26 mouse cellular contexts compared by ENCODE assay signal in the genomic region with DNA sequence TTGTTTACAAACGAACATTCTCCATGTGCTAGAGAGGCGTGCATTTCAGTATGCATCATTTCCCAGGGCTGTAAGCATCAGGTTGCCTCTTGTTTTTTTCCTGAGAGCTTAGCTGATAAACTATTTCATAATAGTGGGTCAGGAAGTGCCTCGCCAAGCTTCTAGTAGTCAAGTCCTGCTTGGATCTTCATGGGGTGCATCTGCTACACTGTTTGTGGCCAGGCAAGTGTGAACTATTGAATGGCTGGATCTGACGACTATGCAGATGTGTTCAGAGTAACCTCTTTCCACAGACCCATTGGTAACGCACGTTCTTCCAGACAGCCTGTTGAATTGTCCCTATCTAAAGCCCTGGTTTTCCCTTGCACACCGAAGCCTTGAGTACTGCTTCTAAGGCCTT.
DNase-seq lines count a peak whose midpoint lies in the region; ATAC-seq lines count a peak whose summit lies in the region.
"Had no signal": no experiment of that assay in that cellular context is flagged by ENCODE, and none has a peak within 500 bp of the region (broad histone marks: within the 10 kb centered on the region; RNA-seq: fewer than 3 reads in every experiment).

No protein-coding gene starts in this region.

- no peak overlapping the region for H3K4me3 ChIP-seq in heart, embryonic 12.5 days
- H3K4me3 ChIP-seq in kidney, embryonic 14.5 days (ENCODE audit: low read length), result no peak overlapping the region
- H3K4me3 ChIP-seq: embryonic facial prominence, embryonic 13.5 days; embryonic facial prominence, embryonic 15.5 days had no signal

- peak; percentile 92 for DNase-seq in heart, adult 11 months
- DNase-seq in heart, postnatal 4 days, result no peak
- peak; percentile 25 to 34 for DNase-seq in heart, adult 9 months (ENCODE audit: low spot score in 2 of 2)
- DNase-seq in 416B (ENCODE audit: low read depth) (peak; percentile 59), NIH3T3 (ENCODE audit: low read depth) (peak; percentile 25)
- DNase-seq: adrenal gland, adult 2 months; adrenal gland, postnatal 10 days; adrenal gland, postnatal 25 days; B cell, adult 2 months; cerebellum, adult 11 months; cerebellum, adult 18-20 months; cerebellum, adult 8-10 months; cerebellum, adult 9-11 months; cerebellum, postnatal 14 days; cerebellum, postnatal 36 days; embryo, embryonic 11 days had no signal

- ATAC-seq in heart, embryonic 12.5 days (ENCODE audit: insufficient number of reproducible peaks, low FRiP score), result no peak
- ATAC-seq in kidney, embryonic 14.5 days (ENCODE audit: low FRiP score, low TSS enrichment), result no peak
- no peak for ATAC-seq in megakaryocyte, adult 5-6 weeks (ENCODE audit: poor library complexity, severe bottlenecking)
- ATAC-seq: CD4-positive, CD25-positive, alpha-beta regulatory T cell, adult 4 months; forebrain, embryonic 14.5 days; forebrain, embryonic 16.5 days had no signal

- no peak overlapping the region for H3K9ac ChIP-seq in heart, embryonic 12.5 days
- H3K9ac ChIP-seq in kidney, embryonic 14.5 days (ENCODE audit: low read depth, low read length), result no peak overlapping the region
- H3K9ac ChIP-seq: embryonic facial prominence, embryonic 13.5 days; embryonic facial prominence, embryonic 15.5 days had no signal

- peaks cover 53% of the 10 kb centered on the region for H3K36me3 ChIP-seq in heart, embryonic 12.5 days
- H3K36me3 ChIP-seq in kidney, embryonic 14.5 days (ENCODE audit: control insufficient read depth, insufficient read depth, low read length), result peaks cover 32% of the 10 kb centered on the region

- WGBS in heart, embryonic 12.5 days, result 89% methylated on average over 7 of the region's 7 CpGs
- WGBS in kidney, embryonic 14.5 days, result 89% methylated on average over 7 of the region's 7 CpGs

- peaks cover 17% of the 10 kb centered on the region for H3K4me1 ChIP-seq in heart, embryonic 12.5 days (replicated peaks)
- peaks cover 14% of the 10 kb centered on the region for H3K4me1 ChIP-seq in kidney, embryonic 14.5 days (ENCODE audit: control insufficient read depth, insufficient read depth, low read length)
- H3K4me1 ChIP-seq: embryonic facial prominence, embryonic 13.5 days; embryonic facial prominence, embryonic 15.5 days had no signal

- H3K27ac ChIP-seq in heart, embryonic 12.5 days (ENCODE audit: poor library complexity, severe bottlenecking), result no peak overlapping the region
- H3K27ac ChIP-seq in kidney, embryonic 14.5 days (ENCODE audit: low read depth, low read length), result no peak overlapping the region
- H3K27ac ChIP-seq: embryonic facial prominence, embryonic 13.5 days; embryonic facial prominence, embryonic 15.5 days had no signal

- H3K27me3 ChIP-seq in heart, embryonic 12.5 days (replicated peaks), result no peaks in the 10 kb centered on the region
- no peaks in the 10 kb centered on the region for H3K27me3 ChIP-seq in kidney, embryonic 14.5 days (ENCODE audit: control insufficient read depth, insufficient read depth, low read length)
- H3K27me3 ChIP-seq: CH12.LX; embryonic facial prominence, embryonic 13.5 days; embryonic facial prominence, embryonic 15.5 days had no signal

- H3K9me3 ChIP-seq in heart, embryonic 12.5 days (replicated peaks), result no peaks in the 10 kb centered on the region
- no peaks in the 10 kb centered on the region for H3K9me3 ChIP-seq in kidney, embryonic 14.5 days (ENCODE audit: control insufficient read depth, low read length)
- H3K9me3 ChIP-seq: embryonic facial prominence, embryonic 13.5 days; embryonic facial prominence, embryonic 15.5 days; G1E had no signal

- H3K4me2 ChIP-seq in heart, embryonic 12.5 days, result no peak overlapping the region
- H3K4me2 ChIP-seq in kidney, embryonic 14.5 days (replicated peaks; ENCODE audit: low read depth, low read length), result no peak overlapping the region
- H3K4me2 ChIP-seq: embryonic facial prominence, embryonic 13.5 days; embryonic facial prominence, embryonic 15.5 days had no signal
